Mouse (Mus musculus) adrenal gland, adult (tissue): ENCODE results near the gene Hist2h3b.
"Not testable (repeated sequence)": the region's sequence is repeated elsewhere in the genome, so short reads cannot be mapped to it uniquely, and the experiment has no call there.

Experiments used
- DNase-seq, 2 experiments: peaks; one replicate each; pipeline ENCODE4 v3.0.0; 2022 to 2023; ENCODE audit warnings: low spot score in 1 of 2; ENCODE audit not compliant: inconsistent age in 2 of 2

The Hist2h3b gene

DNA sequence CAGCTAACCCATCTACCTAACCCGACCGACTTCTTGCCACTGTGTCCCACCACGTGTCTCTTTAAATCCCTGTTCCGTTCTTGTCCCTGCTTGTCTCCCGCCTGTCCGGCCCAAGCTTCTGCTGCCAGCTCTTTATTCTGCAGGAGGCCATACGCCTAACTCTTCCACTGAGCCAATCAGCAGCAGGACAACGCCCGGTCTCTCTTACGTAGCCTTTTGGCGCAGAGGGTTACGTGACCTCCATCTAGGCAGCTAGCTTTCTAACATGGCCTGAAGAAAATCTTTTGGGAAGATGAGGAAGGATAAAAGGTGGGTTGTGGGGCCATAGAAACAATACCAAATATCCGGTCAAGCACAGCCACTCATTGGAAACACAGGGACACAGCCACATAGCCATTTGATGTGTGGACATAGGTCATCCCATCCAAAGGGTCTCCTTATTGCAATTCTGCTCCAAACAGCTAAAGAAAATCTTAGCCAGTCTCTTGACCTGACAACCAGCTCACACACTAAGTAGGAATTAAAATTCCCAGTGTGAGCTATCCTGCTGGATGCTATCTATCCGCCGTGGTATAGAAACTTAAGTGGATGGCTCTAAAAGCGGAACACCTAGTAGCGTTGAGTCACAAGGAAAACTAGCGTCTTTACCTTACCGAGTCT is 6.1 kb upstream of the Hist2h3b start:
- peak; percentile 91 to 96 for DNase-seq

DNA sequence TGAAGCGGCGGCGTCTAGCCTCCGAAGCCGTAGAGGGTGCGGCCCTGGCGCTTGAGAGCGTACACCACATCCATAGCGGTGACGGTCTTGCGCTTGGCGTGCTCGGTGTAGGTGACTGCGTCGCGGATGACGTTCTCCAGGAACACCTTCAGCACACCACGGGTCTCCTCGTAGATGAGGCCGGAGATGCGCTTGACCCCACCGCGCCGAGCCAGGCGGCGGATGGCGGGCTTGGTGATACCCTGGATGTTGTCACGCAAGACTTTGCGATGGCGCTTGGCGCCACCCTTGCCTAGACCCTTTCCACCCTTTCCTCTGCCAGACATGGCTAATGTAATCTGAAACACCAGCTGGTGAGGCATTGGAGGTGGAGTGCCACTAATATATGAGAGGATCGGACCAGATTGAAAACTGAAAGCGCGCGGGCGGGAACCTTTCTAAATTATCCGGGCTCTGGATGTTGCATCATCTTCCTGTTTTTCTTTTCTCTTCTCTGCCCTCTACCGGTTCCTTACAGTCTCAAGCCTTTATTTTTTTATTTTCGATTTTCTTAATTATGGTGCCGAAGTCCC is 5.4 kb upstream of the Hist2h3b start, which contains the start of gene Hist2h4:
Gene Hist2h4 (minus strand): TSS at position 333 of the 572 bp plus-strand sequence.
- DNase-seq: peak; percentile 96 to 99

- peak in 1 of 2 experiments; percentile 70 for DNase-seq
Measured at GRCm38 (mm10) chr3:96263558-96264403, 4.7 kb upstream of the Hist2h3b start.

DNA sequence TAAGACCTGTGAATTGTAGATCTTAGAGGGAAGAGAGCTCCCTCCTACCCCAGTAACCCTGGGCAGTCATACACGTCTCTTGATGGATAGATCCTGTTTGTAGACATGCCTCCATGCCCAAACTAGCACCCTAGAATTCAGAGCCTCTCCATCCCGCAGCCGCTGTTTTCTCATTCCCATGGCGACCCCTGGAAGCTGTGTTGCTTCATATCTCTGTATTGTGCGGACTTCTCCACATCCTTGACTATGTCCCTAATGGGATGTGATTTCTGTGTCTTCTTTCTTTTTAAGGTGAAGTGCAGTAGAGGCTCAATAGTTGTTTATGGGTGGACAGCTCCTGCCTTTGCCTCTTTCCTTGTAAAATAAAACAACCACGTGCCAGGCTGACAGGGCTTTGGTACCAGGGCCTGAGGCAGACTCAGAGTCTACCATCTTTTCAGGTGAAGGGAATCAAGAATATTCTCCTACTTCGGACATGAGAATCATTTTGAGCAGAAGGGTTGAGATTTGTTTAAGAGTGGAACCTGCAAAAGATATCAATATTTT is 4.0 kb upstream of the Hist2h3b start:
- no peak for DNase-seq

- no peak for DNase-seq
Measured at GRCm38 (mm10) chr3:96266132-96266710, 2.2 kb upstream of the Hist2h3b start.

GRCm38 (mm10) chr3:96267541-96267940 is 913 bp upstream of the Hist2h3b start:
- peak in 1 of 2 experiments; percentile 57 for DNase-seq

GRCm38 (mm10) chr3:96268776-96269378 is 423 bp downstream of the Hist2h3b start:
- DNase-seq: peak in 1 of 2 experiments; percentile 51

DNA sequence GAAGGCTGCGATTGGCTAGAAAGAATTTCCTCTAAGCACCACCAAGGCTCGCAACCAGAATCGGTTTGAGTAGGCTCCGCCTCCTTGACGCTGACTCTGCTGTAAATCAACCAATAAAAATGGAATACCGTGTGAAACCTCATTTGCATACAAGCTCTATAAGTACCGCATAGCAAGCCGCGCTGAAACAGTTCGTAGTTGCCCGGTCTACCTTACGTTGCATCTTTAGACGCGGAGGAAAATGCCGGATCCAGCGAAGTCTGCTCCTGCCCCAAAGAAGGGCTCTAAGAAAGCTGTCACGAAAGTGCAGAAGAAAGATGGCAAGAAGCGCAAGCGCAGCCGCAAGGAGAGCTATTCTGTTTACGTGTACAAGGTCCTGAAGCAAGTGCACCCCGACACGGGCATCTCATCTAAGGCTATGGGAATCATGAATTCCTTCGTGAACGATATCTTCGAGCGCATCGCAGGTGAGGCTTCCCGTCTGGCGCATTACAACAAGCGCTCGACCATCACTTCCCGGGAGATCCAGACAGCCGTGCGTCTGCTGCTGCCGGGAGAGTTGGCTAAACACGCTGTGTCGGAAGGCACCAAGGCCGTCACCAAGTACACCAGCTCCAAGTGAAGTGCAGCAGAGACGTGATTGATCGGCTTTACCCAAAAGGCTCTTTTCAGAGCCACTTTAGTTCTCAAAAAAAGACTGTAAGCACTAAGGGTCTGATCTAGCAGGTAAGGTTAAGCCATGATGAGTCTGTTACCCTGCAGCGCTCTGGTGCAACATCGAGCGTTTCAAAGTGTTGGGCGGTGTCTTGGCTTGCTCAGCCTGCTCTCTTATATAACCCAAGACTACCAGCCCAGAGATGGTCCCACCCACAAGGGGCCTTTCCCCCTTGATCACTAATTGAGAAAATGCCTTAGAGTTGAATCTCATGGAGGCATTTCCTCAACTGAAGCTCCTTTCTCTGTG is 1.3 kb downstream of the Hist2h3b start, which contains the start of gene Hist2h2bb:
Gene Hist2h2bb (plus strand): TSS at position 242 of the 964 bp plus-strand sequence.
- peak; percentile 93 to 97 for DNase-seq

- no peak for DNase-seq
Measured at GRCm38 (mm10) chr3:96273591-96274465, 5.4 kb downstream of the Hist2h3b start.

- DNase-seq: no peak
Measured at GRCm38 (mm10) chr3:96277428-96277799, 9.0 kb downstream of the Hist2h3b start.

- DNase-seq: peak; percentile 93 to 96
Measured at GRCm38 (mm10) chr3:96277800-96278624, 9.6 kb downstream of the Hist2h3b start.

DNA sequence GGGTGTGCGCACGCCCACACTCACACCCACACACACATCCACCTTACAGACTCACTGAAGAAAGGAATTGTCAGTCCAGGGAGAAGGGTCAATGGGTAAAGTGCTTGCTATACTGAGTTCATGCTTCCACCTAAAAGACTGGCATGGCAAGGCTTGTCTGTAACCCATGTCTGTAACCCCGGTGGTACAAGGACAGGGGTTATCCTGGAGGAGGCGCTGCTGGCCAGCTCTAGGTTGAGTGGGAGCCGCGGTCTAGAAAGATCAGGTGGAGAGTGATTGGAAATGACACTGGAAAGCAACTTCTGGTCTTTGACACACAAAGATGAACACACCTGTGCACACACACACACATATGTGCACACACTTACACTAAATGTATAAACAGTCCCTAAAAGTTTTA is 12.2 kb downstream of the Hist2h3b start:
- no peak for DNase-seq

- peak; percentile 33 to 73 for DNase-seq
Measured at GRCm38 (mm10) chr3:96284457-96284856, 16.0 kb downstream of the Hist2h3b start.

GRCm38 (mm10) chr3:96287334-96287733 is 18.9 kb downstream of the Hist2h3b start:
- DNase-seq: not testable (repeated sequence)

DNA sequence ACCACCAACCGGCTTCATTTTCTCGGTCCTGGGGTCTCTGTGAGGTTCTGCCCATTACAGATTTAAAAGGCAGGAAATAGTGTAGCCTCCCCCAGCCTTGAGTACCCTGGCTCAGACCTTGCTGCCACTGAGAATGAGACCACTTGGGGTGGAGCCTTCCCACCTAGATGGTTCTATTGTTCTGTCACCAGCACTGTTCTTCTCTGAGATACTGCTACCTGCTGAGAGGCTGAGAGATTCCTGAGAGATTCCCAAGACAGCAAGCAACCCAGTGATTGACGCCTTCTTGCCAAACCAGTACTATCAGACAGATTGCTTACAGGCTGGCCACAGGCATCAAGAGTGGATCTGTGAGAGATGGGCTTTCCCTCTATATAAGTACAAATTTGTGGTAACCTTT is 20.7 kb downstream of the Hist2h3b start:
- no peak for DNase-seq

DNA sequence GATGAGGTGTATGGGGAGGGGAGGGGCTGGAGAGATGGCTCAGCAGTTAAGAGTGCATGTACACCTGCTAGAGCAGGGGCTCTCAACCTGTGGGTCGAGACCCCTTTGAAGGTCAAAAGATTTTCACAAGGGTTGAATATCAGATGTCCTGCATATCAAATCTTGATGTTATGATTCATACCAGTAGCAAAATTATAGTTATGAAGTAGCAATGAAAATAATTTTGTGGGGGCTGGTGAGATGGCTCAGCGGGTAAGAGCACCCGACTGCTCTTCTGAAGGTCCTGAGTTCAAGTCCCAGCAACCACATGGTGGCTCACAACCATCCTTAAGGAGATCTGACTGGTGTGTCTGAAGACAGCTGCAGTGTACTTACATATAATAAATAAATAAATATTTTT is 22.3 kb downstream of the Hist2h3b start:
- not testable (repeated sequence) for DNase-seq

- no peak for DNase-seq
Measured at GRCm38 (mm10) chr3:96292641-96293040, 24.2 kb downstream of the Hist2h3b start.

GRCm38 (mm10) chr3:96293368-96293767 is 24.9 kb downstream of the Hist2h3b start:
- no peak for DNase-seq
